Mouse (Mus musculus) cerebellum, postnatal 10 days (tissue): ENCODE data around the gene Clspn.
A peak's percentile ranks its signal among the peaks of the same experiment; 100 is the strongest.

ENCODE experiments used
- DNase-seq, 2 experiments: peaks; one replicate each; pipeline ENCODE4 v3.0.0; 2021; ENCODE audit warnings: mixed read lengths in 2 of 2

Gene Clspn

GRCm38 (mm10) chr4:126567243-126567642, 10.5 kb downstream of the Clspn start:
- DNase-seq: peak in 1 of 2 experiments; percentile 7

- no peak for DNase-seq
These were observed 13.0 kb downstream of the Clspn start for GRCm38 (mm10) chr4:126569783-126570182.

- no peak for DNase-seq
These were observed 19.5 kb downstream of the Clspn start for GRCm38 (mm10) chr4:126576281-126576680.

- no peak for DNase-seq
These were observed 21.2 kb downstream of the Clspn start for GRCm38 (mm10) chr4:126577920-126578319.

GRCm38 (mm10) chr4:126579077-126579476, 22.3 kb downstream of the Clspn start:
- DNase-seq: no peak

- no peak for DNase-seq
These were observed 29.0 kb downstream of the Clspn start for GRCm38 (mm10) chr4:126585739-126586138.

GRCm38 (mm10) chr4:126592039-126592438, 35.3 kb downstream of the Clspn start:
- DNase-seq: no peak

GRCm38 (mm10) chr4:126599971-126600754, 43.4 kb downstream of the Clspn start:
- DNase-seq: peak; percentile 81 to 89

- peak; percentile 31 to 38 for DNase-seq
These were observed 45.1 kb downstream of the Clspn start for GRCm38 (mm10) chr4:126601597-126602444.

GRCm38 (mm10) chr4:126602445-126602762, 45.7 kb downstream of the Clspn start:
- no peak for DNase-seq

- no peak for DNase-seq
These were observed 47.4 kb downstream of the Clspn start for GRCm38 (mm10) chr4:126604141-126604540.

GRCm38 (mm10) chr4:126605751-126606150, 49.0 kb downstream of the Clspn start:
- DNase-seq: no peak

- DNase-seq: peak; percentile 90 to 91
These were observed 53.0 kb downstream of the Clspn start, which contains the start of gene 5730409E04Rik for GRCm38 (mm10) chr4:126609606-126610181. Gene 5730409E04Rik, plus strand, starts transcription at chr4:126609818.

- peak; percentile 62 to 66 for DNase-seq
These were observed 55.3 kb downstream of the Clspn start for GRCm38 (mm10) chr4:126611991-126612390.

- DNase-seq: no peak
These were observed 59.6 kb downstream of the Clspn start for GRCm38 (mm10) chr4:126616312-126616711.

GRCm38 (mm10) chr4:126619691-126620330, 63.1 kb downstream of the Clspn start:
- DNase-seq: peak; percentile 45 to 48

GRCm38 (mm10) chr4:126620349-126620874, 63.7 kb downstream of the Clspn start:
- no peak for DNase-seq

GRCm38 (mm10) chr4:126627021-126627681, 70.4 kb downstream of the Clspn start:
- DNase-seq: no peak

- no peak for DNase-seq
These were observed 75.2 kb downstream of the Clspn start for GRCm38 (mm10) chr4:126631922-126632321.

- no peak for DNase-seq
These were observed 75.9 kb downstream of the Clspn start for GRCm38 (mm10) chr4:126632668-126633067.

GRCm38 (mm10) chr4:126636330-126636729, 79.6 kb downstream of the Clspn start:
- DNase-seq: no peak

- peak; percentile 60 to 72 for DNase-seq
These were observed 80.7 kb downstream of the Clspn start for GRCm38 (mm10) chr4:126637446-126637845.
